Mouse (Mus musculus) intestine, embryonic 16.5 days (tissue): ENCODE measurements around the gene Sectm1b. TPM values are rescaled to one million over a fixed set of nuclear protein-coding genes. Genes with fewer than 3 reads are reported as not detected.
A peak's percentile ranks its signal among the peaks of the same experiment; 100 is the strongest.

Experiments
- ATAC-seq: fragments of 200-750 bp; cut with Nextera tagmentation; 2 replicates; pipeline ENCODE4 v1.8.0; 2017; ENCODE audit warnings: moderate TSS enrichment, moderate library complexity
- H3K27ac ChIP-seq: fragments of 300-500 bp; sonication (generic); 2 replicates; pipeline ENCODE4 v1.5.1; 2014; ENCODE audit warnings: mild to moderate bottlenecking, low read length
- H3K27me3 ChIP-seq: fragments of 300-500 bp; sonication (generic); replicated peaks from 2 replicates; pipeline ENCODE4 v1.6.1; 2014; ENCODE audit warnings: low read length, control low read depth, mixed read lengths; ENCODE audit not compliant: control insufficient read depth, insufficient read depth
- H3K36me3 ChIP-seq: fragments of 300-500 bp; sonication (generic); 2 replicates; pipeline ENCODE4 v1.6.1; 2014; ENCODE audit warnings: low read length, control low read depth; ENCODE audit not compliant: control insufficient read depth, insufficient read depth
- H3K4me1 ChIP-seq: fragments of 300-500 bp; sonication (generic); 2 replicates; pipeline ENCODE4 v1.6.1; 2014; ENCODE audit warnings: low read length, control low read depth, mixed read lengths; ENCODE audit not compliant: control insufficient read depth, insufficient read depth
- H3K4me2 ChIP-seq: fragments of 300-500 bp; sonication (generic); 2 replicates; pipeline ENCODE4 v1.6.1; 2014; ENCODE audit warnings: low read depth, low read length, control low read depth
- H3K4me3 ChIP-seq: fragments of 300-500 bp; sonication (generic); 2 replicates; pipeline ENCODE4 v1.5.1; 2014; ENCODE audit warnings: mild to moderate bottlenecking, low read length
- H3K9ac ChIP-seq: fragments of 300-500 bp; sonication (generic); 2 replicates; pipeline ENCODE4 v1.6.1; 2014; ENCODE audit warnings: low read depth, low read length
- H3K9me3 ChIP-seq: fragments of 300-500 bp; sonication (generic); 2 replicates; pipeline ENCODE4 v1.6.1; 2016; ENCODE audit warnings: low read length, control low read depth; ENCODE audit not compliant: control insufficient read depth
- WGBS: fragments of 180-500 bp; shearing (Covaris S2); extraction: QIAGEN DNeasy Blood & Tissue Kit; methylation state at CpG from one replicate; pipeline ENCODE4 v1.1.7; 2014; 5-methylcytosine and 5-hydroxymethylcytosine counted together
- polyA plus RNA-seq: library from polyadenylated mRNA; unstranded; fragments of >200 nt; fragmentation: Nextera tagmentation; extraction: Ambion mirVana; gene quantifications from 2 replicates; pipeline ENCODE4 v1.2.1, GENCODE M21; 2015

The Sectm1b gene
- polyA plus RNA-seq, 1 experiment from 2014 or later, result 0.93 TPM

DNA sequence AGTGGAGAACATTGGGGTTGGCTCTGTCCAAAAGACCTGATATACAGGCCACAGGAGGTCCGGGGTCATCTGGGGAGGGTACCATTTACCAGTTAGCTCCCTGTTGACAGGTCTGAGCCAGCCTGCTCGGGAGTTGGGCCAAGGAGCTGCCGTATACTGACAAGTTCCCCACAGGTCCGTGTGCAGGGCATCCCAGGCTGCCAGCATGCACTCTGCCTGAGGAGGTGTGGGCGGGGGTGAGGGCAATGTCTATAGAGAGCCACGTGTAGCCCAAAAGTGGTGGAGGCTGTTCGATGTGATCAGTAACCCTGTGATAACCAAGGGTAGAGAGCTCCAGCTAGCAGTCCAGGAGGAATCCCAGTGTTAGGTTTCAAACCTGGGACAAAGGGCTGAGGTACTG, 36.4 kb upstream of the Sectm1b start:
- Histone ChIP-seq H3K27ac (no peak overlapping the region), H3K9me3 (no peaks in the 10 kb centered on the region), H3K27me3 (no peaks in the 10 kb centered on the region), H3K4me2 (no peak overlapping the region), H3K9ac (no peak overlapping the region), H3K36me3 (no peaks in the 10 kb centered on the region), H3K4me1 (peaks cover 2% of the 10 kb centered on the region), H3K4me3 (no peak overlapping the region)
- WGBS, result 66% methylated on average over 7 of the region's 7 CpGs
- 0 out of 2 replicates have a peak, but pooled peaks have one; percentile 32 for ATAC-seq

DNA sequence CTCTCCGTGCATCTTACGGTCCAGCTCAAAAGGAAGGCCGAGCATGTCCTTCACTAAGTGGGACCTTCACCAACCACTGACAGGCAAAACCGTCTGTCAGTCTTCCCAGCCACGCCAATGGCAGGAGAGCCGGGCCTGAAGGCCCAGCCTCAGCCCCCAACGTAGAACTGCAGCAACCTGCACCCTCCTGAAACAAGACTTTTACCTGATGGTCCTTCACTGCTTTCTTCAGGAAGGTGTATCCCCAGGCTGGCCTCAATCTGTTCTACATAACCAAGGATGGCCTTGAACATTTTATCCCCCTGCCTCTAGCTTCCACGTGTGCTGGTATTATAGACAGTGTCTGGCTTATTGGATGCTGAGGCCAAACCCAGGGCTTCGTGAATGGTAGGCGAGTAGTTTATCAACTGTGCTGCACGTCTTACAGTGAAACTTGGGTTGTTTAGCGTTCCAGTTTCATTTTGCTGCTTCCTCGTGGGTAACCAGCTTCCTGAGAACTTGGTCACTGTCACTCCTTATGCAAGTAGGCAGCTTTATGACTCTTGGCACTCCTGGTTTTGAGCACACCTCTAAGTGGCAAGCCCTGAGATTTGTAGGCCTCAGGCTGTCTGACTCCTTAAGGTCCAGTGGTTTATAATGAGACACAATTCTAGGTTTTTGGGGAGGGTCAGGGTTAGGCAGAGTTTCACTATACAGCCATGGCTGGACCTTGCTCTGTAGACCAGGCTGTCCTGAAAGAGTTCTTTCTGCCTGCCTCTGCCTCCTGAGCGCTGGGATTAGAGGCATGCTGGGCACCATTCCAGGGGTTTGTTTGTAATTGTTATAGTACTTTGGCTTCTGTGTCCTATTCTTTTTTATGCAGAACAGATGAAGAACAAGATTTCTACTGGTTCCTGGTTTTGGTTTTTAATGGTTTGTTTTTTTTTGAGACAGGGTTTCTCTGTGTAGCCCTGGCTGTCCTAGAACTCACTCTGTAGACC, 29.5 kb upstream of the Sectm1b start:
- Histone ChIP-seq H3K4me2 (no peak overlapping the region), H3K9ac (no peak overlapping the region), H3K27me3 (no peaks in the 10 kb centered on the region), H3K9me3 (no peaks in the 10 kb centered on the region), H3K36me3 (no peaks in the 10 kb centered on the region), H3K27ac (peak overlapping the region; percentile 45), H3K4me1 (peaks cover 8% of the 10 kb centered on the region; the same call in 1 of the 2 replicates), H3K4me3 (no peak overlapping the region)
- 0 out of 2 replicates have a peak, but pooled peaks have one; percentile 7 for ATAC-seq
- WGBS, result 82% methylated on average over 14 of the region's 14 CpGs

DNA sequence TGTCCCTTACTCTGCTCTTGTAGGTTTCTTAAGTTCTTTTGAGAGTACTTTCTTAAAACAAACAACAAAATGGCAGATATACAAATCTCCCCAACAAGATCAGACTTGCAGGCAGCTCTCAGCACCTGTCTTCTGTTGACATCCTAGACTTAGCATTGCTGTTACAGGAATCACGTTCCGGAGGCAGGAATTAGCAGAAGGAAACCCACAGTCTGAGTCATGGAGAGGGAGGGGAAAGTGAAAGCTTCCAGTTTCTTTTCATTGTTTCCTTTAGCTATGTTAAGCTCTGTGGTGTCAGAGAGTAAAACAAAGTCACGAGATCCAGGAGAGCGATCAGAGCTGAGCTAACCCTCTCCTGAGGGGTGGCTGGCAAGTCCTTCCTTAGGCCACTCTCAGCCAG, 27.6 kb upstream of the Sectm1b start:
- ATAC-seq, result no peak
- H3K9me3 ChIP-seq, result no peaks in the 10 kb centered on the region
- H3K9ac ChIP-seq, result no peak overlapping the region
- H3K4me2 ChIP-seq, result no peak overlapping the region
- H3K36me3 ChIP-seq, result no peaks in the 10 kb centered on the region
- H3K4me1 ChIP-seq, result peaks cover 11% of the 10 kb centered on the region; the same call in 1 of the 2 replicates
- H3K27ac ChIP-seq, result no peak overlapping the region
- H3K4me3 ChIP-seq, result no peak overlapping the region
- H3K27me3 ChIP-seq, result no peaks in the 10 kb centered on the region
- 47% methylated on average over 4 of the region's 4 CpGs for WGBS

DNA sequence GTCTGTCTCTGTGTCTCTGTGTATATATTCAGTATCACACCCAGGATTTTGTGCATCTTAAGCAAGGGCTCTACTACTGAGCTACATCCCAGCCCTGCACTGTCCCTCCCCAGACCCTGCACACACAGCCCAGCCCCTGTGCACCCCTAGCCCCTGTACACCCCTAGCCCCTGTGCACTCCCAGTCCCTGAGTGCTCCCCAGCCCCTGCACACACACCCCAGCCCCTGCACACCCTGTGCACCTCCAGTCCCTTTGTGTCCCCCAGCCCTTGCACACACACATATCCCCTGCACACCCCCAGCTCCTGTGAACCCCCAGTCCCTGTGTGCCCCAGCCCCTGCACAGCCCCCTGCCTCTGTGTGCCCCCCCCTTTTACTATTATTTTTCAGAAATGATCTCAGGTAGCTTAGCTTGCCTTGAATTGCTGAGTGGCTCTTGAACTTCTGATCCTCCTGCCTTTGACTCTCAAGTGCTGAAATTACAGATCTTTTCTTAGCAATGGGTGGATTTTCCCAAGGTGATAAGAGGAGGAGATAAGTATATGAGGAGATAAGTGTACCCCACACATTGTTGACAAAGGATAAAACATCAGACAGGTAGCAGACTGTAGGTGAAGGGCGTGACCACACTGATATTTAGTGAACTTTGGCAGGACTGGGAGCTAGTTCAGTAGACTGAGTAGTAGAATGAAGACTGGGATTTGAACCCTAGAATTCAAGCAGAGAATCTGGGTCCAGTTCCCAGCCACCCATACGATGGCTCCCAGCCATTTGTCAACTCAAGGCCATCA, 26.6 kb upstream of the Sectm1b start:
- no peaks in the 10 kb centered on the region for H3K9me3 ChIP-seq
- peak overlapping the region; percentile 65 for H3K27ac ChIP-seq
- no peaks in the 10 kb centered on the region for H3K36me3 ChIP-seq
- peak overlapping the region; percentile 54; the same call in 1 of the 2 replicates for H3K9ac ChIP-seq
- no peaks in the 10 kb centered on the region for H3K27me3 ChIP-seq
- WGBS, result 60% methylated on average over 2 of the region's 2 CpGs
- ATAC-seq, result peak; percentile 79
- no peak overlapping the region for H3K4me3 ChIP-seq
- peak overlapping the region; percentile 22; the same call in 1 of the 2 replicates for H3K4me2 ChIP-seq
- H3K4me1 ChIP-seq, result peaks cover 11% of the 10 kb centered on the region; the same call in 1 of the 2 replicates

DNA sequence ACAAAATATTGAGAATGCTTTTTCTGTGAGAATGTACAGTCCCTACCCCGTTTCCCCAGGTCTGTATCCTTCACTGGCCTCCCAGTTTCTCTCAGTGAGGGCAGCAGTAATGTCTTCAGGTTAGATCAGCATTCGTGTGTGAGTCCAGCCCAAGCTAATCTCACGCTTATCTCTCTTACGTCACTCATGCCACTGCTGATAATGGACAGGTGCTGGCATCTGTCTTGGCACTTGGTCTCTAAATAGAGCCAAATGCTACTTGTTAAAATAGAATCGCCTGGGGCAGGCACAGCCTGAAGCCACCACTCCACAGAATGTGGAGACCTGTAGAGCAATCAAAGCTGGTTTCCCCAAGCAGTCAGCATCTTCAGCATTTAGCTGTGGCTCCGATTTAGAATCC, 25.6 kb upstream of the Sectm1b start:
- Histone ChIP-seq H3K4me2 (no peak overlapping the region), H3K27ac (no peak overlapping the region), H3K4me3 (no peak overlapping the region), H3K9ac (no peak overlapping the region), H3K4me1 (peaks cover 11% of the 10 kb centered on the region; the same call in 1 of the 2 replicates), H3K27me3 (no peaks in the 10 kb centered on the region), H3K9me3 (no peaks in the 10 kb centered on the region), H3K36me3 (no peaks in the 10 kb centered on the region)
- ATAC-seq, result no peak
- 59% methylated on average over 6 of the region's 6 CpGs for WGBS

DNA sequence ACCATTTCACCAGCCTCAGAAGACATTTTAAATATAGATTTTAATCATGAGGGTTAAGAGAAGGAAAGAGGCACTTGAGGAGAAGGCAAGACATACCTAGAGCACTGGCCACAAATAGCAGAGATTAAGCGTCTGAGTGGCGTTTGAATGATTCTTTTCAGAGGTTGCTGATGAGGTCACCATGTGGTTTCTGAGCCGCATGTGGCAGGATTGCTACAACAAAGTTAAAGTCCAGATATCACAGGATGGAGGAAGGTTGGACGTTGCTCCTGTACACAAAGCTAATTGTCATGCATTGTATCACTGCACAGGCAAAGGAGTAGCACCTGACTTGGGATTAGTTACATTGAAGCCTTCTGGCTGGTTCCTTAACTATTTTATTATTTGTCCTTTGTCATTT, 22.9 kb upstream of the Sectm1b start:
- no peaks in the 10 kb centered on the region for H3K9me3 ChIP-seq
- H3K27me3 ChIP-seq, result no peaks in the 10 kb centered on the region
- peak; percentile 70 for ATAC-seq
- H3K36me3 ChIP-seq, result no peaks in the 10 kb centered on the region
- 55% methylated on average over 4 of the region's 4 CpGs for WGBS
- H3K27ac ChIP-seq, result peak overlapping the region; percentile 90
- peak overlapping the region; percentile 27; the same call in 1 of the 2 replicates for H3K4me2 ChIP-seq
- H3K4me3 ChIP-seq, result peak overlapping the region; percentile 23
- peaks cover 16% of the 10 kb centered on the region; the same call in 1 of the 2 replicates for H3K4me1 ChIP-seq
- H3K9ac ChIP-seq, result peak overlapping the region; percentile 31

DNA sequence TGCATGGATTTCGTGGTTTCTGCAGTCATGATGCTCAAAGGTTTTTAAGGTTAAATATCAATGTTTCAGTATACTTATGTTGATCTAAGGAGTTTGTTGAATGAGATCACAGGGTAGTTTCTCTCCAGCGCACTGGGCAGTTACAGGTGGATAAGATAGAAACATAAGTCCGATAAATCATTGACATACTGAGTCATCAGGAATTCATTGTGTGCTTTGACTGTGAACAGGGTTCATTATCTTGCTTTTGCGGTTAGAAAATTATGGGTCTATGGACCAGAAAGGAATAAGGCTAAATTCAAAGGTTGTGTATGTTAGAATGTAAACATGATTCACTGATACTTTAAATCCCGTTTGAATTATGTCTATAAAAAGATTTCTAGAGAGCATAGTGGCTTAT, 21.8 kb upstream of the Sectm1b start:
- Histone ChIP-seq H3K36me3 (no peaks in the 10 kb centered on the region), H3K9me3 (no peaks in the 10 kb centered on the region), H3K4me3 (no peak overlapping the region), H3K27ac (peak overlapping the region; percentile 90), H3K9ac (peak overlapping the region; percentile 31; the same call in 1 of the 2 replicates), H3K4me1 (peaks cover 16% of the 10 kb centered on the region; the same call in 1 of the 2 replicates), H3K27me3 (no peaks in the 10 kb centered on the region), H3K4me2 (peak overlapping the region; percentile 27; the same call in 1 of the 2 replicates)
- peak; percentile 68 for ATAC-seq
- 48% methylated on average over 5 of the region's 5 CpGs for WGBS

DNA sequence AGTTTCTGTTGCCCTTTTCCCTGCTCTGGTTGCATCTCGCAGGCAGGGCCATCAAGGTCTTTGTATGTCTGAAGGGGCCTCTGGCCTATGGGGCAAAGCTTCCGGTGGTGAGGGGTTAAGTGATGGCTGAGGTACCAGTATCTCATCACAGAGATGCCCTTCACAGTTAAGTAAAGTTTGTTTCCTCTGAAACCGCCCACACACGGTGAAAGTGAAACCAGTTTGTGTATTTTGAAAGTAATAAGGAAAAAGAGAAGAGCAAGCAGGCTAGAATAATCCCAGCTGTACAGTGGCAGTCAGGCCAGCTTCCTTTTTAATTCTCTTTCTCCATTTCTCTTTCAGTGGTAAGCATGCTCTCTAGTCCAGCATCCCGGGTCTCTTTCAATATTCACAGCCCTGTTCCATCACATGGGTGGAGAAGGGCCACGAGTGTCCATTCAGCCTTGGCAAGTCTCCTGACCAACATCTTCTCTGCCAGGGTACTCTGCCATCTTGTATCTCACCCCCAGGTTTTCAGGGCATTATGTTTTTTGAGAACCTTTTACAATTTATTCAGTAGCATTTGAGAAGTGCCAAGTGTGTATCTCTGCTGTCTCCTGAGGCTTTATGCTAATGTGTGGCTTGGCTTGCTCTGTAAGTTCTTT, 19.6 kb upstream of the Sectm1b start:
- ATAC-seq, result no peak
- H3K4me3 ChIP-seq, result no peak overlapping the region
- peak overlapping the region; percentile 24; the same call in 1 of the 2 replicates for H3K27ac ChIP-seq
- 59% methylated on average over 6 of the region's 6 CpGs for WGBS
- no peaks in the 10 kb centered on the region for H3K9me3 ChIP-seq
- no peaks in the 10 kb centered on the region for H3K27me3 ChIP-seq
- H3K36me3 ChIP-seq, result no peaks in the 10 kb centered on the region
- peaks cover 12% of the 10 kb centered on the region; the same call in 1 of the 2 replicates for H3K4me1 ChIP-seq
- H3K9ac ChIP-seq, result no peak overlapping the region
- no peak overlapping the region for H3K4me2 ChIP-seq
